Mouse (Mus musculus): Measurements from ENCODE around the gene Trip4. TPM values are rescaled to one million over a fixed set of nuclear protein-coding genes. Genes with fewer than 3 reads are reported as not detected.

Trip4 gene
- total and polyA plus RNA-seq, 2 experiments from 2014 or later, result 15.6 to 23.9 TPM

Other genes with a start within 250 kb of the Trip4 start
- gene Oaz2, start 240.8 kb downstream of the Trip4 start, total RNA-seq (2014; rRNA removed), result 274 and 284 TPM in 2 replicates
- gene Oaz2, start 240.8 kb downstream of the Trip4 start, polyA plus RNA-seq (2015; fragmentation: Nextera tagmentation; extraction: Ambion mirVana), result 365 and 387 TPM in 2 replicates
- gene Zfp609, start 81.2 kb downstream of the Trip4 start, total RNA-seq (2014; rRNA removed), result 8.9 and 10.2 TPM in 2 replicates
- gene Zfp609, start 81.2 kb downstream of the Trip4 start, polyA plus RNA-seq (2015; fragmentation: Nextera tagmentation; extraction: Ambion mirVana), result 4.1 and 5.6 TPM in 2 replicates
- gene Pclaf, start 18.6 kb downstream of the Trip4 start, total RNA-seq (2014; rRNA removed), result 14.0 and 15.6 TPM in 2 replicates
- 29.8 and 35.8 TPM in 2 replicates for gene Pclaf, start 18.6 kb downstream of the Trip4 start, polyA plus RNA-seq (2015; fragmentation: Nextera tagmentation; extraction: Ambion mirVana)
- 23.1 and 28.9 TPM in 2 replicates for gene Csnk1g1, start 130 bp upstream of the Trip4 start, total RNA-seq (2014; rRNA removed)
- gene Csnk1g1, start 130 bp upstream of the Trip4 start, polyA plus RNA-seq (2015; fragmentation: Nextera tagmentation; extraction: Ambion mirVana), result 18.2 and 19.6 TPM in 2 replicates
- gene Ppib, start 151.4 kb upstream of the Trip4 start, total RNA-seq (2014; rRNA removed), result 223 and 263 TPM in 2 replicates
- 395 and 408 TPM in 2 replicates for gene Ppib, start 151.4 kb upstream of the Trip4 start, polyA plus RNA-seq (2015; fragmentation: Nextera tagmentation; extraction: Ambion mirVana)
- gene Snx22, start 160.9 kb upstream of the Trip4 start, total RNA-seq (2014; rRNA removed), result 7.1 and 8.8 TPM in 2 replicates
- 12.8 and 13.2 TPM in 2 replicates for gene Snx22, start 160.9 kb upstream of the Trip4 start, polyA plus RNA-seq (2015; fragmentation: Nextera tagmentation; extraction: Ambion mirVana)
- gene Snx1, start 217.8 kb upstream of the Trip4 start, total RNA-seq (2014; rRNA removed), result 43.4 and 50.4 TPM in 2 replicates
- gene Snx1, start 217.8 kb upstream of the Trip4 start, polyA plus RNA-seq (2015; fragmentation: Nextera tagmentation; extraction: Ambion mirVana), result 47.3 and 55.0 TPM in 2 replicates
- gene Ciao2a, start 217.8 kb upstream of the Trip4 start, total RNA-seq (2014; rRNA removed), result 25.5 and 29.4 TPM in 2 replicates
- 77.6 and 84.8 TPM in 2 replicates for gene Ciao2a, start 217.8 kb upstream of the Trip4 start, polyA plus RNA-seq (2015; fragmentation: Nextera tagmentation; extraction: Ambion mirVana)
- gene Dapk2, start 249.4 kb upstream of the Trip4 start, total RNA-seq (2014; rRNA removed), result 0.21 TPM in 1 of 2 replicates, not detected in the other
- 0.55 and 0.58 TPM in 2 replicates for gene Dapk2, start 249.4 kb upstream of the Trip4 start, polyA plus RNA-seq (2015; fragmentation: Nextera tagmentation; extraction: Ambion mirVana)

Data from hindbrain, postnatal 0 days (tissue).